Mouse (Mus musculus): ENCODE data around the gene Syt16. TPM values are rescaled to one million over a fixed set of nuclear protein-coding genes. Genes with fewer than 3 reads are reported as not detected.

The Syt16 gene
- polyA plus RNA-seq, 2 experiments: 0.04 TPM; not detected in 1

- ATAC-seq (ENCODE audit: insufficient read depth): no peak
- Histone ChIP-seq H3K27me3 (ENCODE audit: control insufficient read depth, insufficient read depth, low read length) (no peaks in the 10 kb centered on the region), H3K9me3 (ENCODE audit: control insufficient read depth, low read length) (no peaks in the 10 kb centered on the region), H3K4me3 (ENCODE audit: insufficient read depth in 1 of 2, low read depth in 2 of 2, low read length in 2 of 2) (no peak overlapping the region), H3K4me2 (ENCODE audit: low read depth) (no peak overlapping the region), H3K9ac (replicated peaks) (no peak overlapping the region), H3K36me3 (replicated peaks; ENCODE audit: control insufficient read depth, insufficient read depth, low read depth) (no peaks in the 10 kb centered on the region), H3K27ac (no peak overlapping the region), H3K4me1 (replicated peaks; ENCODE audit: control insufficient read depth in 2 of 2, insufficient read depth in 2 of 2, low read length in 1 of 2) (no peaks in the 10 kb centered on the region)
- WGBS (ENCODE audit: insufficient replicate concordance): 59% methylated on average over 4 of the region's 4 CpGs
- DNase-seq (ENCODE audit: low read depth in 3 of 3, low spot score in 3 of 3): no peak
- TF ChIP-seq EP300 (IDR thresholded peaks at IDR 0.05; ENCODE audit: low read depth): no peak
- no peak for TF ChIP-seq CTCF (IDR thresholded peaks at IDR 0.05; ENCODE audit: low read depth)
Measured at GRCm38 (mm10) chr12:74044241-74044640, 46.8 kb downstream of the Syt16 start.

DNA sequence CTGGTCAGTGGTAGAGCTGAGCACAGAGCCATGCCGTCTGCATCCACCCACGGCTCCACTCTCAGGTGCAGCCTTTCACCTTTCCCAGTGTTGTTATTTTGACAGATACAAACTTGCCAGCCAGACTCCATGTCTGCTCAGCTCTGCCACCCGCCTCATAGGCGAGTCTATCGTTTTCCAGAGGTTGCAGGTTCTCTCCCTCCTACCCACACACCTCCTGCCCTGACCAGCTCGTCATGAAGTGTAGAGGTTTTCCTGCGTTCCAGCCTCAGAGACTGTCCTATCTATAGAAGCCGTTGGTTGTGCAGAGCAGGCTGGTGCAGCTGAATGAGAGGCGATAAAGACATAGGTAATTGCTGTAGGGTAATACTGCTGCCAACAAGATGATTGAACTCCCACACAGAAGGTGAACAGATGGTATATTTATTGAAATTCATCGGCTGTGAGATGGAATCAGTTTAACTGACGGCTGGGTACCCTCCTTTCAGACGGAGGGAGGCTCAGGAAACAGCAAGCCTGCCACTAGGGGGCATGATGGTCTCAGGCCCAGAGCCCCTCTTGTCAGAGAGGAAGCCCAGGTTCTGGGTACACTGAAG lies 58.0 kb downstream of the Syt16 start:
- Histone ChIP-seq H3K4me3 (ENCODE audit: insufficient read depth in 1 of 2, low read depth in 2 of 2, low read length in 2 of 2) (no peak overlapping the region), H3K9ac (replicated peaks) (no peak overlapping the region), H3K4me1 (replicated peaks; ENCODE audit: control insufficient read depth in 2 of 2, insufficient read depth in 2 of 2, low read length in 1 of 2) (no peaks in the 10 kb centered on the region), H3K27ac (no peak overlapping the region), H3K36me3 (replicated peaks; ENCODE audit: control insufficient read depth, insufficient read depth, low read depth) (no peaks in the 10 kb centered on the region), H3K27me3 (ENCODE audit: control insufficient read depth, insufficient read depth, low read length) (no peaks in the 10 kb centered on the region), H3K9me3 (ENCODE audit: control insufficient read depth, low read length) (no peaks in the 10 kb centered on the region), H3K4me2 (ENCODE audit: low read depth) (no peak overlapping the region)
- ATAC-seq (ENCODE audit: insufficient read depth) (no peak), DNase-seq (ENCODE audit: low read depth in 3 of 3, low spot score in 3 of 3) (no peak)
- TF ChIP-seq EP300 (IDR thresholded peaks at IDR 0.05; ENCODE audit: low read depth): no peak
- peak; percentile 64 for TF ChIP-seq CTCF (IDR thresholded peaks at IDR 0.05; ENCODE audit: low read depth)
- WGBS (ENCODE audit: insufficient replicate concordance): 42% methylated on average over 12 of the region's 12 CpGs

DNA sequence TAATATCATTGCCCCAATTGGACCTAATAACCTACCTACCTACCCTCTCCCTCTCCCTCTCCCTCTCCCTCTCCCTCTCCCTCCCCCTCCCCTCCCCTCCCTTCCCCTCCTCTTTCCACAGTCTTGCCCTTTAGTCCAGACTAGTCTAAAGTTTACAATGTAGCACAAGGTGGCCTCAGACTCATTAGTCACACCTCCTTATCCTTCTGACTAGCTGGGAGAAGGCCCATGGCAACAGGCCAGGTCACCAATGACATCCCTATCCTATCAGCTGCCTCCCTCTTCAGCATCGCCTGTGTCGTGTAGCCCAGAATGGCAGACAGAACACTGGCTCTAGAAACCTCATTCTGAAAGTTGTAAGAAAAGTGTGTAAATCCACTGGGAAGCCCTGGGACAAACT lies 58.7 kb downstream of the Syt16 start:
- H3K4me2 ChIP-seq (ENCODE audit: low read depth): no peak overlapping the region
- TF ChIP-seq CTCF (IDR thresholded peaks at IDR 0.05; ENCODE audit: low read depth) (no peak), EP300 (IDR thresholded peaks at IDR 0.05; ENCODE audit: low read depth) (no peak)
- H3K9ac ChIP-seq (replicated peaks): no peak overlapping the region
- DNase-seq (ENCODE audit: low read depth in 3 of 3, low spot score in 3 of 3): no peak
- H3K9me3 ChIP-seq (ENCODE audit: control insufficient read depth, low read length): no peaks in the 10 kb centered on the region
- H3K4me1 ChIP-seq (replicated peaks; ENCODE audit: control insufficient read depth in 2 of 2, insufficient read depth in 2 of 2, low read length in 1 of 2): no peaks in the 10 kb centered on the region
- no peak overlapping the region for H3K27ac ChIP-seq
- H3K4me3 ChIP-seq (ENCODE audit: insufficient read depth in 1 of 2, low read depth in 2 of 2, low read length in 2 of 2): no peak overlapping the region
- 66% methylated on average over 2 of the region's 2 CpGs for WGBS (ENCODE audit: insufficient replicate concordance)
- H3K27me3 ChIP-seq (ENCODE audit: control insufficient read depth, insufficient read depth, low read length): no peaks in the 10 kb centered on the region
- no peak for ATAC-seq (ENCODE audit: insufficient read depth)
- H3K36me3 ChIP-seq (replicated peaks; ENCODE audit: control insufficient read depth, insufficient read depth, low read depth): no peaks in the 10 kb centered on the region

DNA sequence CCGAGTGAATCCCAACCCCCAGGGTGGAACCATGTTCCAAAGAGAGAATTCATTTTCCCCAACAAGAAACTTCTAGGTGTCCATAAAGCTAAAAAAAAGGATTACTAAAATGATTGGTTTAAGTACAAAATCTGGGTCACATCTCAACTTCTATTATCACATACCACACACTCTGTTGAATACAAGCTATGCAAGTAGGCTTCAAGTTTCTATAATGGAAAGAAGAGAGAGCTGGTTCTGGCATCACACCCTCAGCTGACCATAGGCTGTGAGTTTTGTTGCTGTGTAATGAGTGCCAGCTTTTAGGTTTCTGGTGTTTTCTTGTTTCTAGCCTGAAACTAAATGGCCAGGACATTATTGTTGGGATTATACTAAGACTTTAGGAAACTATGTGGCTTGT lies 65.1 kb downstream of the Syt16 start:
- no peaks in the 10 kb centered on the region for H3K4me1 ChIP-seq (replicated peaks; ENCODE audit: control insufficient read depth in 2 of 2, insufficient read depth in 2 of 2, low read length in 1 of 2)
- no peak for ATAC-seq (ENCODE audit: insufficient read depth)
- no peaks in the 10 kb centered on the region for H3K36me3 ChIP-seq (replicated peaks; ENCODE audit: control insufficient read depth, insufficient read depth, low read depth)
- no peak for DNase-seq (ENCODE audit: low read depth in 3 of 3, low spot score in 3 of 3)
- WGBS (ENCODE audit: insufficient replicate concordance): 81% methylated on average over 1 of the region's 1 CpGs
- H3K9me3 ChIP-seq (ENCODE audit: control insufficient read depth, low read length): no peaks in the 10 kb centered on the region
- TF ChIP-seq EP300 (IDR thresholded peaks at IDR 0.05; ENCODE audit: low read depth) (no peak), CTCF (IDR thresholded peaks at IDR 0.05; ENCODE audit: low read depth) (no peak)
- H3K27me3 ChIP-seq (ENCODE audit: control insufficient read depth, insufficient read depth, low read length): no peaks in the 10 kb centered on the region
- H3K4me3 ChIP-seq (ENCODE audit: insufficient read depth in 1 of 2, low read depth in 2 of 2, low read length in 2 of 2): no peak overlapping the region
- H3K27ac ChIP-seq: no peak overlapping the region
- H3K9ac ChIP-seq (replicated peaks): no peak overlapping the region
- H3K4me2 ChIP-seq (ENCODE audit: low read depth): no peak overlapping the region

DNA sequence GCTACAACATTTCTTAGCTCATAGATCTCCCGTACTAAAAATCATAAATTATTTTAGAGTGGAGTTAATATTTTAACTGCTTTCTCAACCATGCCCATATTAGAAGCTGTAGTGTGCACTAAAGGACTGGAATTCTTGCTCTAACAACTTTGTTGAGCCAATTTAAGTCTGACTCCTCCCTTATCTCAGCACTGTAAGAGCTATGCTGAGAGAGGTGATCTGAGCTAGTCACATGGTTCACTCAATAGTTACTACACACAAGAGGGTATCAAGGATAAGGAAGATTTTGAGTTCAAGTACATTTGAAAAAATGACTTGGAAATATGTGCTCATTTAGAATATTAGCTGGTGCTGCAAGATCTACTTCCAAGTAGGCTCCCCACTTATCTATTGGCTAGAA lies 71.5 kb downstream of the Syt16 start:
- DNase-seq (ENCODE audit: low read depth in 3 of 3, low spot score in 3 of 3) (no peak), ATAC-seq (ENCODE audit: insufficient read depth) (no peak)
- no peak overlapping the region for H3K27ac ChIP-seq
- no peaks in the 10 kb centered on the region for H3K36me3 ChIP-seq (replicated peaks; ENCODE audit: control insufficient read depth, insufficient read depth, low read depth)
- H3K4me3 ChIP-seq (ENCODE audit: insufficient read depth in 1 of 2, low read depth in 2 of 2, low read length in 2 of 2): no peak overlapping the region
- no peaks in the 10 kb centered on the region for H3K9me3 ChIP-seq (ENCODE audit: control insufficient read depth, low read length)
- 90% methylated on average over 1 of the region's 1 CpGs for WGBS (ENCODE audit: insufficient replicate concordance)
- no peak overlapping the region for H3K9ac ChIP-seq (replicated peaks)
- H3K4me1 ChIP-seq (replicated peaks; ENCODE audit: control insufficient read depth in 2 of 2, insufficient read depth in 2 of 2, low read length in 1 of 2): no peaks in the 10 kb centered on the region
- no peak for TF ChIP-seq CTCF (IDR thresholded peaks at IDR 0.05; ENCODE audit: low read depth)
- no peak overlapping the region for H3K4me2 ChIP-seq (ENCODE audit: low read depth)
- no peaks in the 10 kb centered on the region for H3K27me3 ChIP-seq (ENCODE audit: control insufficient read depth, insufficient read depth, low read length)
